Mouse (Mus musculus): ENCODE results near the gene Txndc11. TPM values are rescaled to one million over a fixed set of nuclear protein-coding genes. Genes with fewer than 3 reads are reported as not detected.

Gene Txndc11
- total and polyA plus RNA-seq, 3 experiments, result 24.9 to 33.7 TPM; not detected in 1

GRCm38 (mm10) chr16:11034193-11034803 lies 100.2 kb downstream of the Txndc11 start:
- H3K27me3 ChIP-seq (ENCODE audit: control insufficient read depth in 1 of 2, insufficient read depth in 2 of 2, low read length in 2 of 2), result no peaks in the 10 kb centered on the region; a peak in 1 of 4 replicates
- no peaks in the 10 kb centered on the region; a peak in 1 of 4 replicates for H3K4me1 ChIP-seq (ENCODE audit: control insufficient read depth in 1 of 2, insufficient read depth in 2 of 2, low read length in 2 of 2)
- H3K27ac ChIP-seq (ENCODE audit: control insufficient read depth, low read depth, low read length), result no peak overlapping the region
- no peaks in the 10 kb centered on the region for H3K79me2 ChIP-seq (ENCODE audit: control insufficient read depth, insufficient read depth, low read length, poor library complexity)
- TF ChIP-seq SMC3 (IDR thresholded peaks at IDR 0.05; ENCODE audit: low read depth, low read length) (peak; percentile 98), CTCF (IDR thresholded peaks at IDR 0.05 in 2 of 3, conservative IDR thresholded peaks at IDR 0.05 in 1 of 3; ENCODE audit: control insufficient read depth in 1 of 3, insufficient read depth in 1 of 3, low read depth in 2 of 3, low read length in 3 of 3, poor library complexity in 1 of 3, severe bottlenecking in 1 of 3) (peak in 2 of 3 experiments; percentile 90 to 99; a peak in 4 of 6 replicates), GATA1 (IDR thresholded peaks at IDR 0.05; ENCODE audit: low read depth, low read length) (no peak), POLR2AphosphoS5 (IDR thresholded peaks at IDR 0.05; ENCODE audit: borderline replicate concordance, low read depth, low read length) (no peak), RCOR1 (IDR thresholded peaks at IDR 0.05; ENCODE audit: low read depth, low read length) (no peak), KAT2A (conservative IDR thresholded peaks at IDR 0.05; ENCODE audit: low read depth, low read length) (no peak), MXI1 (IDR thresholded peaks at IDR 0.05; ENCODE audit: low read depth, low read length) (no peak), MEF2A (IDR thresholded peaks at IDR 0.05; ENCODE audit: extremely low read depth, insufficient replicate concordance, low read depth, low read length, poor library complexity, severe bottlenecking) (no peak), USF2 (IDR thresholded peaks at IDR 0.05; ENCODE audit: borderline replicate concordance in 1 of 2, insufficient read depth in 1 of 2, low read depth in 1 of 2, low read length in 2 of 2) (no peak), MYB (IDR thresholded peaks at IDR 0.05; ENCODE audit: low read depth, low read length) (no peak), TBP (IDR thresholded peaks at IDR 0.05; ENCODE audit: low read depth, low read length) (no peak), ZKSCAN1 (IDR thresholded peaks at IDR 0.05; ENCODE audit: low read depth, low read length) (no peak), NRF1 (IDR thresholded peaks at IDR 0.05; ENCODE audit: insufficient read depth, low read depth, low read length, poor library complexity, severe bottlenecking) (no peak), ELF1 (IDR thresholded peaks at IDR 0.05; ENCODE audit: low read depth, low read length) (no peak), MAZ (IDR thresholded peaks at IDR 0.05; ENCODE audit: low read depth, low read length) (no peak), MAFK (IDR thresholded peaks at IDR 0.05; ENCODE audit: borderline replicate concordance, low read depth, low read length) (no peak), ZNF384 (IDR thresholded peaks at IDR 0.05; ENCODE audit: low read depth, low read length) (peak; percentile 58; the same call in 1 of the 2 replicates), ZMIZ1 (IDR thresholded peaks at IDR 0.05; ENCODE audit: low read depth, low read length) (no peak), UBTF (IDR thresholded peaks at IDR 0.05; ENCODE audit: borderline replicate concordance, insufficient read depth, low read depth, low read length) (no peak), ZC3H11A (IDR thresholded peaks at IDR 0.05; ENCODE audit: low read depth, low read length) (peak; percentile 98), EP300 (IDR thresholded peaks at IDR 0.05; ENCODE audit: low read depth in 1 of 2, low read length in 2 of 2) (no peak), ETS1 (IDR thresholded peaks at IDR 0.05; ENCODE audit: low read depth, low read length) (no peak), JUND (IDR thresholded peaks at IDR 0.05; ENCODE audit: low read depth, low read length) (no peak), TAL1 (IDR thresholded peaks at IDR 0.05; ENCODE audit: low read length) (no peak), SIN3A (IDR thresholded peaks at IDR 0.05; ENCODE audit: low read length) (peak; percentile 57; the same call in 1 of the 2 replicates), POLR2AphosphoS2 (IDR thresholded peaks at IDR 0.05; ENCODE audit: low read length) (no peak), NELFE (IDR thresholded peaks at IDR 0.05; ENCODE audit: low read depth, low read length) (no peak), CHD1 (IDR thresholded peaks at IDR 0.05; ENCODE audit: low read depth, low read length) (no peak), MYC (IDR thresholded peaks at IDR 0.05; ENCODE audit: low read depth, low read length) (no peak), HCFC1 (IDR thresholded peaks at IDR 0.05; ENCODE audit: low read depth, low read length) (no peak), CHD2 (IDR thresholded peaks at IDR 0.05; ENCODE audit: low read length) (no peak), GABPA (IDR thresholded peaks at IDR 0.05; ENCODE audit: low read depth, low read length) (no peak), BHLHE40 (IDR thresholded peaks at IDR 0.05; ENCODE audit: borderline replicate concordance, low read depth, low read length) (no peak), RAD21 (IDR thresholded peaks at IDR 0.05; ENCODE audit: low read depth, low read length) (peak; percentile 98), TCF12 (IDR thresholded peaks at IDR 0.05; ENCODE audit: low read depth, low read length) (no peak), POLR2A (IDR thresholded peaks at IDR 0.05; ENCODE audit: control insufficient read depth in 1 of 2, insufficient read depth in 1 of 2, low read depth in 1 of 2, low read length in 2 of 2, poor library complexity in 1 of 2) (no peak), MAX (IDR thresholded peaks at IDR 0.05; ENCODE audit: low read length) (no peak)
- no peaks in the 10 kb centered on the region for H3K9me3 ChIP-seq (replicated peaks; ENCODE audit: insufficient read depth, low read length)
- no peak overlapping the region for H3K9ac ChIP-seq (ENCODE audit: control insufficient read depth, low read depth, low read length, poor library complexity, severe bottlenecking)
- H3K36me3 ChIP-seq (ENCODE audit: control insufficient read depth in 1 of 2, insufficient read depth in 2 of 2, low read length in 2 of 2), result no peaks in the 10 kb centered on the region
- H3K4me3 ChIP-seq (ENCODE audit: control insufficient read depth in 1 of 2, insufficient read depth in 1 of 2, low read depth in 2 of 2, low read length in 2 of 2), result peak overlapping the region in 1 of 2 experiments; percentile 54; a peak in 1 of 4 replicates
- DNase-seq (ENCODE audit: low read depth, low spot score), result peak; percentile 88
